In the genomic region with DNA sequence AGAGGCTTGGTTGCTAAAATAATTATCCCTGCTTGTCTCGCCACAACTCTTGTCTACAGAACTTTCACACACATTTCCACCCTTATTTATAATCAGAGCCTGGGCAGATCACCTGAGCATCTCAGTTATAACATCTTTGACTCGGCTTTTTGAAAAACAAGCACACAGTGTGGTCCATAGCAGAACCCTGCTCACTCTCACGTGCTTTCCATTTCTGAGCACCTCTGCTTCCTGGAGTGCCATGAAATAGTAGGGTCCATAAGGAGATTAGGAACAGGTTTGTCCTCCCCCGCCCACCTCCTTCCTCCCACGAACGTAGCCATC, we compare ENCODE assay signal across 9 mouse cellular contexts. TPM values are rescaled to one million over a fixed set of nuclear protein-coding genes. Genes with fewer than 3 reads are reported as not detected.
DNase-seq lines count a peak whose midpoint lies in the region; ATAC-seq and TF ChIP-seq lines count a peak whose summit lies in the region.
"Had no signal": no experiment of that assay in that cellular context is flagged by ENCODE, and none has a peak within 500 bp of the region (broad histone marks: within the 10 kb centered on the region; RNA-seq: fewer than 3 reads in every experiment).

No protein-coding gene starts in this region.

- H3K4me2 ChIP-seq in lung, postnatal 0 days (replicated peaks; ENCODE audit: low read depth, low read length) = peak overlapping the region; percentile 100
- peak overlapping the region; percentile 100 for H3K4me2 ChIP-seq in intestine, postnatal 0 days (replicated peaks; ENCODE audit: low read depth)

- H3K4me1 ChIP-seq in lung, postnatal 0 days (ENCODE audit: insufficient read depth, low read depth, low read length) = no peaks in the 10 kb centered on the region
- H3K4me1 ChIP-seq in intestine, postnatal 0 days (replicated peaks; ENCODE audit: control insufficient read depth, insufficient read depth, low read length) = 0 out of 2 replicates have a peak, but pooled peaks cover 3% of the 10 kb centered on the region
- H3K4me1 ChIP-seq in olfactory bulb, adult 2 months (ENCODE audit: control insufficient read depth, insufficient read depth, low read length) = peaks cover 6% of the 10 kb centered on the region

- H3K9me3 ChIP-seq in lung, postnatal 0 days (ENCODE audit: low read length) = no peaks in the 10 kb centered on the region
- no peaks in the 10 kb centered on the region for H3K9me3 ChIP-seq in intestine, postnatal 0 days (ENCODE audit: control insufficient read depth)

- no peak for TF ChIP-seq CTCF in lung, postnatal 0 days (IDR thresholded peaks at IDR 0.05)
- TF ChIP-seq CTCF in intestine, postnatal 0 days (IDR thresholded peaks at IDR 0.05; ENCODE audit: low read depth) = no peak
- no peak for TF ChIP-seq CTCF in olfactory bulb, adult 2 months (IDR thresholded peaks at IDR 0.05; ENCODE audit: insufficient read depth, low read depth, low read length)

- ATAC-seq in cerebellum, adult (ENCODE audit: insufficient number of reproducible peaks, low FRiP score, low TSS enrichment) = 0 out of 2 replicates have a peak, but pooled peaks have one; percentile 4
- ATAC-seq in lung, postnatal 0 days = no peak
- no peak for ATAC-seq in intestine, postnatal 0 days

- peak overlapping the region; percentile 56 for H3K4me3 ChIP-seq in lung, postnatal 0 days (ENCODE audit: low read depth, low read length)
- H3K4me3 ChIP-seq in intestine, postnatal 0 days (ENCODE audit: low read depth, low read length) = peak overlapping the region; percentile 60
- H3K4me3 ChIP-seq in olfactory bulb, adult 2 months (ENCODE audit: insufficient read depth, low read depth, low read length) = peak overlapping the region; percentile 67

- DNase-seq in cerebellum, postnatal 25 days = no peak
- DNase-seq in lung, postnatal 0 days (ENCODE audit: low spot score) = no peak
- no peak for DNase-seq in lung, postnatal 10 days
- DNase-seq in cerebellum, adult 18-20 months = no peak
- no peak for DNase-seq in layer of hippocampus, postnatal 36 days

- TF ChIP-seq POLR2A in olfactory bulb, adult 2 months (IDR thresholded peaks at IDR 0.05; ENCODE audit: insufficient read depth, low read depth, low read length) = no peak

- H3K9ac ChIP-seq in lung, postnatal 0 days (replicated peaks; ENCODE audit: low read depth) = 0 out of 2 replicates have a peak overlapping the region, but pooled peaks have one; percentile 39
- H3K9ac ChIP-seq in intestine, postnatal 0 days (ENCODE audit: low read depth, low read length) = 0 out of 2 replicates have a peak overlapping the region, but pooled peaks have one; percentile 53

- WGBS in lung, postnatal 0 days = 20% methylated on average over 6 of the region's 6 CpGs
- WGBS in intestine, postnatal 0 days = 28% methylated on average over 6 of the region's 6 CpGs
- WGBS in olfactory bulb, adult 2 months = 25% methylated on average over 6 of the region's 6 CpGs

- H3K27ac ChIP-seq in lung, postnatal 0 days (ENCODE audit: low read length) = no peak overlapping the region
- H3K27ac ChIP-seq in intestine, postnatal 0 days (ENCODE audit: low read depth, low read length) = no peak overlapping the region
- no peak overlapping the region for H3K27ac ChIP-seq in olfactory bulb, adult 2 months (ENCODE audit: insufficient read depth, low read depth, low read length)
- H3K27ac ChIP-seq: macrophage had no signal

- no peaks in the 10 kb centered on the region for H3K36me3 ChIP-seq in lung, postnatal 0 days (ENCODE audit: insufficient read depth, low read length)
- H3K36me3 ChIP-seq in intestine, postnatal 0 days (ENCODE audit: control insufficient read depth, insufficient read depth) = no peaks in the 10 kb centered on the region

- TF ChIP-seq EP300 in lung, postnatal 0 days (IDR thresholded peaks at IDR 0.05) = no peak

- H3K27me3 ChIP-seq in lung, postnatal 0 days (replicated peaks; ENCODE audit: insufficient read depth, low read length) = no peaks in the 10 kb centered on the region; the same call in 1 of the 2 replicates
- no peaks in the 10 kb centered on the region; the same call in 1 of the 2 replicates for H3K27me3 ChIP-seq in intestine, postnatal 0 days (replicated peaks; ENCODE audit: control insufficient read depth, insufficient read depth, low read length)

RNA-seq across cellular contexts. Expression of a gene that starts 1.4 kb away (rescaled TPM):
- 0.53 and 0.98 TPM in 2 replicates for polyA plus RNA-seq in lung, postnatal 0 days (2015; fragmentation: Nextera tagmentation; extraction: Ambion mirVana)
- polyA plus RNA-seq in intestine, postnatal 0 days (2015; fragmentation: Nextera tagmentation; extraction: Ambion mirVana) = 1.1 and 1.2 TPM in 2 replicates
- polyA plus RNA-seq in olfactory bulb, adult 2 months (2012; ENCODE audit: insufficient read depth, insufficient read length, low replicate concordance, missing spikeins) = not detected in 2 replicates
- 10 to 100 TPM; 41.6 to 44.5 TPM for total RNA-seq in layer of hippocampus, postnatal 36 days (2021)
- polyA plus RNA-seq: macrophage had no signal

RNA-seq across cellular contexts. Expression of a gene that starts 15.3 kb away (rescaled TPM):
- 15.4 and 17.5 TPM in 2 replicates for polyA plus RNA-seq in lung, postnatal 0 days (2015; fragmentation: Nextera tagmentation; extraction: Ambion mirVana)
- 4.2 and 4.7 TPM in 2 replicates for polyA plus RNA-seq in intestine, postnatal 0 days (2015; fragmentation: Nextera tagmentation; extraction: Ambion mirVana)
- polyA plus RNA-seq in olfactory bulb, adult 2 months (2012; ENCODE audit: insufficient read depth, insufficient read length, low replicate concordance, missing spikeins) = not detected in 2 replicates
- total RNA-seq in layer of hippocampus, postnatal 36 days (2021) = 10 to 100 TPM; 15.9 to 17.3 TPM
